Mouse (Mus musculus) urinary bladder, postnatal 4 days (tissue): ENCODE measurements around the gene Kcnh3.

Experiments used
- DNase-seq, 2 experiments: peaks; one replicate each; pipeline ENCODE4 v3.0.0; 2021 to 2022; ENCODE audit warnings: low spot score in 2 of 2

Kcnh3 gene

DNA sequence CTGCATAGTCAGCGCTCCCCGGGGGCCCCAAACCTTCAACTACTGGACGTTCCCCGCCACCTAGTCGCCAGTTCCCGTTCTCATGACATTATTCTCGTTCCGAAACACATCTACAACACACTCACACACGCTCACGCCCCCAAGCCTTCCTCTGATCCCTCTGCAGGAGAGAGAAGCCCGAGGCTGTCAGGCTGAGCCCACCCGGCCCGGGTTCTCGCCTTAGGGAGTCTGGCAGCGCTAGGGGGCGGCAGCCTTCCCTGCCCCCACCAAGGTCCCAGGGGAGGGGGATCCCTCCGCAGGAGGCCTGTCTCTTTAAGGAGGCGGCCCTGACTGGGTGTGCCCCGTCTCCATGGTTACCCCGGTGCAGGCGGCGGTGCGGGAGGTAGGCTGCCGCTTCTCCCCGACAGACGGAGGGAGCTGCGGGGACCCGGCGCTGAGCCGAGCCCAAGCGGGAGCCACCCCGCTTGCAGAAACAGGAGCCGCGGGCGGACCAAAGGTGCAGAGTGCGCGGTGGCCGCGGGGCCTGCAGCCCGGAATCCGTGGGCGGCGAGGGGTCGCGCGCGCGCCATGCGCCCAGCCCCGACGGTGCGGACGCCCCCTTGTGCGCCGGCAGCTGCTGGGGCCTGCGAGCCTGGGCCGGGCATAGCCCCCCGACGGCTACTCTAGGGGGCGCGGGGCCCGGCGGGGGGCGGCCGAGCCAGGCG is at the start of gene Kcnh3:
Kcnh3 (plus strand) TSS at position 654 of the 704 bp plus-strand sequence.
- peak in 1 of 2 experiments; percentile 46 for DNase-seq

DNA sequence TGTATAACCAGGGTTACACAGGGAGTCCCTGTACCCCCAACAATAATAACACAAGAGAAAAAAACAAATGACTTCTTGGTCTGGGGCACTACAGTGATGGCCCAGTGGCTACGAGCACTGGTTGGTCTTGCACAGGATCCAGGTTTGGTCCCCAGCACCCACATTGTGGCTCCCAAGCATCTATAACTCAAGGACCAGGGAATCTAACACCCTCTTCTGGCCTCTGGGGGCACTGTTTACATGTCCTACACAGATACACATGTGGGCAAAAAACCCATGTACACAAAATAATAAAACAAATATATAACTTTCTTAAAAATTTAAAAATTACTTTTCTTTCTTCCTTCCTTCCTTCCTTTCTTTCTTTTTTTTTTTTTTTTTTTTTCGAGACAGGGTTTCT is 45.0 kb upstream of the Kcnh3 start:
- peak in 1 of 2 experiments; percentile 36 for DNase-seq

DNA sequence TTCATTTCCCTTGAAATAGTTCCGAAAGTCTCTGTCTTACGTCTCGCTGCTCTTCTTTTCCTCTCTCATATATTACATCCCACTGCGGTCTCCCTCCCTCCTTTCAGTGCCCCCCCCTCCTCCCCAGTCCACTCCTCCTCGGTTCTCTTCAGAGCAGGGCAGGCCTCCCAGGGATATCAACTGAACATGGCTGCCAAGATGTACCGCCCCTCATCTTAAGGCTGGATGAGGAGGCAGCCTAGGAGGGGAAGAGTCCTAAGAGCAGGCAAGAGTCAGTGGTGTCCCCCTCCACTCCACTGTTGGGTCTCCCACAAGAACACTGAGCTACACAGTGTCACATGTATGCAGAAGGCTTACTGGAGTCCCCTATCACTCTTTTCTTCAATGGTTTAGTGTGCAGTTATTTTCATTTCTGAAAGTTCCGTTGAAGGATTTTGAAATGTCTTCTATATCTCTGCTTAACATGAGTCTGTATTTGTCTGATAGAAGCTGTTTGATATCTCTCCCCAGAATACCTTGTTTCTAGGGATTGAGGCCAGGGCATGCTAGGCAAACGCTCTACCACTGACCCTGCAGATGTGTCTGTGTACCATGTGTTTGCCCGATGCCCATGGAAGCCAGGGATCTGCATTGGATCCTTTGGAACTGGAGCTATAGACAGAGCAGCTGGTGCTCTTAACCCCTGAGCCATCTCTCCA is 40.3 kb upstream of the Kcnh3 start:
- DNase-seq: no peak

DNA sequence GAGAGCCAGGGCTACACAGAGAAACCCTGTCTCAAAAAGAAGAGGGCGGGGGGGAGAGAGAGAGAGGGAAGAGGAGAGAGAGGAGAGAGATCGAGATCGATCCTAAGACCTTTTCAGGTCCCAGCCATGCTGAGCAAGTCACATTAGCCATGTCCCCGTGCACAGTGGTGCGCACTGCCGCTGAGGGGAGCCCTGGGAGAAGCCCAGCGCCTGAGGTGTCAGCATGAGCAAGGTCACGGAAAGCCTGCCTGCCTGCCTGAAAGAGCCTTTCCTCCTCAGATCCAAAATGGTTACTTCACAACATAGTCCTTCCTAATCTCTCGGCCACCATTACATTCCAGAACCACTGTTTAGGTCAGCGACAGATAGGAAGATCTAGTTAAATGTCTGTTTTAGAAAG is 30.3 kb upstream of the Kcnh3 start:
- DNase-seq: no peak

DNA sequence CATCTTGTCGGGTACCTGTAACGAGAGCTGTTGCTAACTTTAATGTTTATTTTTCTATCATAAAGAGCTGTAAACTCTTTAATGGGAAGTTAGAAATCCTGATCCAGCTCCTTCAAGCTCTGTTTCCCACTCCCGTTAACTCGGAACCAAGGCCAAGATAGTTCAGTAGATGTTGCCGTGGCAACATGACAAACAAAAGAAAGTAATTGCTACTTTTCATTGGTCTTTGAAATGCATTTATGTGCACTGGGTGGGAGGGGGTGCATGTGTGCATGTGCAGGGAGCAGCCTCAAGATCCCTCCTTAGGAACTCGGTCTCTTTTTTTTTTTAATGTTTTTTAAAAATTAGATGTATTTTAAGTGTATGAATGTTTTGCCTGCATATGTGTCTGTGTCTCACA is 29.6 kb upstream of the Kcnh3 start:
- DNase-seq: no peak

DNA sequence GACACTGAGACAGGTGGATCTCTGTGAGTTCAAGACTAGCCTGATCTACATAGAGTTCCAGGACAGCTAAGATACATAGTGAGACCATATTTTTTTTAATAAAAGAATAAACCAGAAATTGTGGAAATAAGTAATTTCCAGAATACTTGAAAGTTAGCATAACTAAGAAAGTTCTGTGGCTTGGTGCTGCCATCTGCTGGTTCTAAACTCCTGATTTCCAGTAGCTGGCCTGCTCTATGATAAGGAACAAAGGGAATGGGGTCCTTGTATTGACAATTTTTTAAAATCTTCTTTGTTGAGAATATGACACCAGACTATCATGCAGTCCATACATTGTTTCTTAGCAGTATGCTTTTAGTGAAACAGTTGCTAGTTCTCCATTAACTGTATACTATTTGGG is 25.9 kb upstream of the Kcnh3 start:
- no peak for DNase-seq

DNA sequence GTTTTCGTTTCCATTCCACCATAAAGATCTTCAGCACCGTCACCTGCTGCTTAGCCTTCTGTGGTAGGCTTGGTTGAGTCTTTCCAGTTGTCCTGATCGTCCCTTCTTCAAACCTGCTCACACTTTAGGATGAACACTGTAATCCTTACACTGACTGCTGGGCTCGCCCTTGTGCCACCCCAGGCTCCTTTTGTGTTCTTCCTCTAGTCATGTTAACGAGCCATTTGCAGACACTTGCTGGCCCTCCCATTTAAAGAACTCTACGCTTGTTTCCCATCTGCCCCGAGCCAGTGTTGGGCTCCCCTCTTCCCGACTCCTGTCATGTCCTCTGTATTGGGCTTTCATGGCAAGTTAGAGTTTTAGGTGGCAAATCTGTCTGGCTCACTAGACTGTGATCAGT is 18.7 kb upstream of the Kcnh3 start:
- no peak for DNase-seq

DNA sequence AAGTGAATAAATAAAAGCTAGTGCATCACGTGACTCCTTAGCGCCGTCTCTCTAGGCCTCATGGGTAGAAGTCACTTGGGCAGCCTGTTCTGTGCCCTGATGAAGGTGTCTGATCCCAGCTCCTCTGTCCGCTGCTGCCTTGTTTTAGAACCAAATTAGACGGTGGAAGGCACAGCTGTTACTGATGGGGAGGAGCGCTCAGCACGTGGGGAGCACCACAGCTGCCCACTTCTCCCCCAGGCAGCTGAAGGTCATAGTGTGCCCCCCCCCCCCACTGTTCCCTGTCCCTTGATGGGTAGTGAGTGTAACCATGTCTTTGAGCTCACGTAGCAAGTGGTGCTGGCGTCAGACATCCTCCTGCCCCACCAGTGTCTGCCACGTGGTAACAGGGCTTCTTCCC is 11.5 kb upstream of the Kcnh3 start:
- no peak for DNase-seq

DNA sequence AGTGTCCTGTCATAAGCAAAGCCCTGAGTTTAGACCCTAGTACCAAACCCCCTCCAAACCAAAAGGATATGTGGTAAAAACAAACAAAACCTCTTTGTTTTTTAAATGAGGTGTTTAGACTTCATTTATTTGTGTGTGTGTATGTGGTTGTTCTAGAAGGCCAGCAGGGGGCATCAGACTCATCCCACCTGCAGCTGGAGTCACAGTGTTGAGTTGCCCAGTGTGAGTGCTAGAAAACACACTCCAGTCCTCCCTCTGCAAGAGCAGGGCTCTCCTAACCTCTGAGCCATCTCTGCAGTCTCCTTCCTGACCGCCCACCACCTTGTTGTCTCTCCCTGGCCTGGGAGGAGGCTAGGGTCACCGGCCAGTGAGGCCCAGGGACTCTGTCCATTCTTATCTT is 9.7 kb upstream of the Kcnh3 start:
- DNase-seq: no peak

DNA sequence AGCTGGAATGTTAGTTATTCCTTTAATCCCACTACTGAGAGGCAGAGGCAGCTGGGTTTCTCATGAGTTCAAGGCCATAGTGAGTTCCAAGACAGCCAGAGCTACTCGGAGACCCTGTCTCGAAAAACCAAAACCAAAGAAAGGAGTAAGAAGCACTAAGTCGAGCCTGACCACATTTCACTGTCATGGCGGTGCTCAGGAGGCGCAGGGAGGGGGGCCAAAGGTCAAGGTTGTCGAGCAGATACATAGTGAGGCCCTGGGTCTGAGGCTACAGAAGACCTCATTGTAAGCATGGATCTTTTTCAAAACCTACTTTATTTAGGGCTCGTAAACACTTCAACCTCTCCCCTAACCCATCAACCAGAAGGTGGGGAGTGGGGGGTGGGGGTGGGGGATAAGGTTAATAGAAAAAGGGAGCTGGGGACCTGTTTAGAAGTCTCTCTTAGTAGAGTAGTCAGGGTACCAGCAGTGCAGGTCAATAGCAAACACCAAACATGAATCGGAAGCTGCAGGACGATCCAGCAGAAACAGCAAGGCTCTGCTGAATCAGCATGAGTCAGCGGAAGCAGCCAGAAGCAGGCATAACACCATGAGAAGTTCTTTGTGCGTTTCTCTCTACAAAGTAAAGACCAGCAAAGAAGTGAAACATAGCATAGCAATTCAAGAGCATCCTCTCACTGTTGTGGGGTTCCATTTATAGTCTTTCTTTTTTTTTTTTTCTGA is 8.8 kb upstream of the Kcnh3 start:
- DNase-seq: no peak

DNA sequence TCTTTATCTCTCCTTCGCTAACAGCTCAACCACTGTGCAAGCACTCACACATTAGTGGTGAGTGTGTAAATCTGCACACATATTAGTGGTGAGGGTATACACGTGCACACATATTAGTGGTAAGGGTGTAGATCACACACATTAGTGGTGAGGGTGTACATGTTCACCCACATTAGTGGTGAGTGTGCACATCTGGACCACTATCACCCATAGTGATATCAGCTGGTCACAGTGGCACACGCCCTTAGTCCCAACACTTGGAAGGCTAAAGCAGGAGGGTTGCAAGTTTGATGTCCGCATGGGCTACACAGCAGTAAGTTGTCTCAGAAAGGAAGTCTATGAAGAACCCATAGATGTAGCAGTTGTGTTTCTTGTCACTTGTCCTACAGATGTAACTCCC is 7.0 kb upstream of the Kcnh3 start:
- DNase-seq: no peak

DNA sequence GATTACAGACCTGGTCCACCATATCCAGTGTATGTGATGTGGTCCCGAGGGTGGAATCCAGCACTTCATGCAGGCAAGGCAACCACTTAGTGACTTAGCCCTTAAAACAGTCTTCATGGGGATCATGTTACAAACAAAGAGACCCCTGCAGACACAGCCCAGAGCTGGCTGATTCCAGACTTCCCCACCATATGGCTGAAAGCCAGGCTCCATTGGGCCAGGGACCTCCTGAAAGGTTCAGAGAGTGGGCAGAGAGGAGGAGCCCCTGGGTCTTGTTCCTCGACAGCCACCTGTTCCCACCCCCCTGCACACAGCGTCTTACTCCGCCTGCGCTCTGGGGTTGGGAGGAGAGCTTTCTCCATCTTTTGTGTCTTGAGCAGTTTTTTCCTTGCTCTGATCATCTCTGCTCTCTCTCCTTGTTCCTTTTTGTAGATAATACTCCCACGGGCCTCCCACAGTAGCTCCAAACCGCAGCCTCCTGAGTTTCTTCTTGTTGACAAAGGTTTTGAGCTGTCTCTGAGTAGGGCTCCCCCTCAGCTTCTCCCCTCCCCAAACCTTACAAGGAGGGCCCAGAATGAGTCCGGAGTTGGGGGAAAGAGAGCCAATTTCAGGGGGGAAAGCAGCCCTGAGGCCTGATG is 3.2 kb upstream of the Kcnh3 start:
- DNase-seq: no peak

DNA sequence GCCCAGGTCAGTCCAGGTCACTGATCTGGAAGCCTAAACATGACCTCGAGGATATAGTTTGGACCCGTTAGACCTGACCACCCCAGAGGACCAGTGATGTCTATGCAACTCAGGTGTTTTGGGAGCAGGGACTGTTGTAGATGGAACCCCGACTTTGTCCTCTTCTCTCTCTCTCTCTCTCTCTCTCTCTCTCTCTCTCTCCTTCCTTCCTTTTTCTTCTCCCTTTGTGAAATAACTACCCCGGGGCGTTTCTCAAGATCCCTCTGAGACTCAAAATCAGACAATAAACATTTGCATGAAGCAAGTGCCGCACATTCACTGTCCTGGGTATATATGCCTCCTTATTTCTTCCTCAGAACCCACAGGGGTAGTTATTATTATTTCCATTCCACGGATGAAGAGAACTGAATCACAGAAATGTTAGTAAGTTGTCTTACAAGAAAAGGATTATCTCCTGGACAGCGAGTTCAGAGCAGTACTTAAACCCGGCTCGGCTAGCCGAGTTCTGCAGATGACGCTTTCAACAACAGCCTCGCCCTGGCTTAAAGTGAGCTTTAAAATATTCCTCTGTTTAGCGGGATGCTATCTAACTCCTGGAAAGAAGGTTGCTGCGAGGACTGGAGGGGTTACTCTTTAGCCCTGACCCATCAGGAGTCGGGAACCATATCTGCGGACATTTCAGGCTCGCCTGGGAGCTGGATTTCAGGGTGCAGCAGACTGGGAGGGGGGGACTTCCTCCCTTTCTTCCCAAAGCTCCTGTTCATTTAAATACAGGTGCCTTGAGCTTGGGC is 1.7 kb upstream of the Kcnh3 start:
- DNase-seq: no peak

DNA sequence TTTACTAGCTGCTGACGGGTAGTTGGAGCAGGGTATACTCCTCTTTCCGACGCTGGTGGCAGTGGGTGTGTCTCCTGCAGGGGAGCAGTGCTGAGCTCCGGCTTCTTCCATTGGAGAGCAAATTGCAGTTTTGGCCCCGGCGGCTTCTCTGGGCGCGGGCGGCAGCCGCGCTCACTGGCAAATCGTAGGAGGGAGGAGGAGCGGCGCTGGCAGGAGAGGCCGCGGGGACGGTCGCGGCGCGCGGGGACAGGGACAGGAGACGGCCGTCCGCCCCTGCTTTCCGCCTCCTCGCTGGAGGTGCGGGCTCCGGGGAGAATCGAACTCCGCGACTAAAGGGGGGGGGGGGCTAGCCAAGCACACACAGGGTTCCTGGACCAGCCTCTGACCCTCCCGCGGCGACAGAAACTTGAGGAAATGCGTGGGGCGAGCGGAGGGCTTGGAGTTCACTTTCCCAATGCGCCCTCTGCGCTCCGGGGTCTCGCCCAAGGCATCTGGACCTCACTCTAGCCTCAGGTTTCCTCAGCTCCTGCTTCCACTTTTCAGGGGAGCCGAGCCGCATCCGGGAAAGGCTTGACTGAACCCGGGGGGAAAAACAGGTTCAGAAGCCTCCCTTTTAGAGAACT is 965 bp upstream of the Kcnh3 start:
- no peak for DNase-seq

DNA sequence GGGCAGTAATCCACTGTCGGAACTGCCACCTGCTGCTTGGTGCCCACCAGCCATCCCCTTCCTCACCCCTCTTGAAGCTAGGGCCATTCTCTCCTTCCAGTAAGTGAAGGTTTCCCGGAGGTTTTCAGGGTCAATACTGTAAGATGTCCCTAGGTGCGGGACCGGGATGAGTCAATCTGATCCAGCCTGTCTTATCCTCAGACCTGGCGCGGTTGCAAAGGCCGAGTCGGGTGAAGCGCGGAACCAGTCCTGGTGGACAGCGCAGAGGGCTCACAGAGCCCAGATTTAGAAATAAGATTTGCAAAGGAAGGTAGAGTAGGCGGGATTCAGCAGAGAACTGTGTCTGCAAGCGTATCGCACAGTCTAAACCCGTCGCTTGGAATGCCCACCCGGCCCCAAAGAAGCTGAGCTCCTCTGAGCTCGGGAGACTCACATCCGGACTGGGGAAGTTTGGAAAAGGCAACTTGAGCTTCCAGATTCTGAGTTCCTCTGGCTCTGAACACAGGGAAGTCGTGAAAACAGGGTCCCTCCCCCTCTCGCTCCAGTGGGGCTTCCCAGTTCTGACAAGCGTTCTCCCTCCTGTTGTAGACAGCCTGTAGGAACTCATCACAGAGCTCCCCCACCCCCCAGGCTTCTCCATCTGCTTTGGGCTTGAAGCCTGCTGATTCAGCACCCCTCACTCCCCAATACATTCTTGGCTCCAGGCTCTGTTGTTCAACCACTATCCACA is 585 bp downstream of the Kcnh3 start:
- no peak for DNase-seq

DNA sequence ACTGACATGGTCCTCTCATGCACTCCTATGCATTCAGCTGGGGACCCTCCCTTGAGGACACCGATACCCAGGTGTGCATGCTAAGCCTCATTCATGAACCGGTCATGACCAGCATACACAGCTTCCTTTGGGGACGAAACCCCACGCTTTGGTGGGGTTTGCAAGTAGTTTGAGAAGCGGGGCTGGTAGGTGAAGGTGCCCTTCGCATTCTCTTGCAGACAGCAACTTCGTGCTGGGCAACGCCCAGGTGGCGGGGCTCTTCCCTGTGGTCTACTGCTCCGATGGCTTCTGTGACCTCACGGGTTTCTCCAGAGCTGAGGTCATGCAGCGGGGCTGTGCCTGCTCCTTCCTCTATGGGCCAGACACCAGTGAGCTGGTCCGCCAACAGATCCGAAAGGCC is 1.4 kb downstream of the Kcnh3 start:
- DNase-seq: no peak

DNA sequence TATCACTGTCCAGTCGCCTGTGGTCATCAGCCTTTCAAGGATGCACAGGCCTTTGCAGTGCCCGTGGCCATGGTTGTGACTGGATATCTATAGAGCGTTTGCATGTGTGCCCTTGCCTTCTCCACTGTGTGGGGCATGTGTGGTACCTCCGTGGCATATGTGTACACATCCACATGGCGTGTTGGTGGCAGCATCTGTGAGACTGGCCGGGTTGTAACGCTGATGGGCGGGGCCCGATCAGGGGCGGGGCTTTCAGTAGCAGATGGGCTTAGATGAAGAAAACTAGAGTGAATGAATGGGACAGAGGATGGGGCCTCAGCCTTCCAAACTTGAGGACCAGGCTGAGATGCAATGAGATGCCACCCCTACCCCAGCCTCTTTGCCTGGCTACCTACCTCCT is 7.3 kb downstream of the Kcnh3 start:
- no peak for DNase-seq

DNA sequence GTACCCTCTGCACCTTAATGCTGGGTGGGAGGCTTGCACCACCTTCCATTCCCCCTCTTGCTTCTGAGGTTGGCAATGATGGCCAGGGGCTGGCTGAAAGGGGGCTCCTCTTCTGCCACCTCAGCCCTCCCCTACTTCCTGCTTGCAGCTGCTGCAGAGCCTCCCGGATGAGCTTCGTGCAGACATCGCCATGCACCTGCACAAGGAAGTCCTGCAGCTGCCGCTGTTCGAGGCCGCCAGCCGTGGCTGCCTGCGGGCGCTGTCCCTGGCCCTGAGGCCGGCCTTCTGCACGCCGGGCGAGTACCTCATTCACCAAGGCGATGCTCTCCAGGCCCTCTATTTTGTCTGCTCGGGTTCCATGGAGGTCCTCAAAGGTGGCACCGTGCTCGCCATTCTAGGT is 9.1 kb downstream of the Kcnh3 start:
- no peak for DNase-seq

DNA sequence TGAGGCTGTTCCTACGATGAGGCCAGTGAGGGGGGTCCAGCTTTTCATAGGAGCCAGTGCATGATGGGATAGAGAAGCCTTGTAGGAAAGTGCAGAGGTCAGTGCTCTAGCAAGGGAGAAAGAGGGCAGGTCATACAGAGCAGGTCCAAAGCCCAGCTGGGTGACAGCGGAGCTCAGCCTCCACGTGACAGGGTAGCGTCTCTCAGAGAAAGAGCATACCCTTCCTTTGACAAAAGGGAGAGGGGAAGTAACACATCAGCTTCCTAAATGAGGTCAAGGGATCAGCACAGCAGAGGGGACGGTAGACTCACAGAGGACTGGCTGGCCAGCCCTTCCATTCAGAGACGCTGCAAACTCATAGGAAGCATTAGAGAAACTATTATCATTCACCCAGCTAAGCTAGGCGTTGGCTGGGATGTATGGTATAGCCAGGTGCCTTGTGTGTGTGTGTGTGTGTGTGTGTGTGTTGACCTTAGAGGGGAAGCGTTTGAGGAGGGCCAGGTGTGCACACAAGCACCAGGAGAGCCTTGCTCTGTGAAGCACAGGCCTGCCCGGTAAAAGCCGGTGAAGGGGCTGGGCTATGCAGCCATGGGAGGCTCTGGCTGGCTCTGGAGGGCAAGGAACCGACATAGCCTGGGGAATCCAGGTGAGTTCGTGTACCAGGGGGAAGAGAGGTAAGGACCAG is 9.8 kb downstream of the Kcnh3 start:
- DNase-seq: no peak

DNA sequence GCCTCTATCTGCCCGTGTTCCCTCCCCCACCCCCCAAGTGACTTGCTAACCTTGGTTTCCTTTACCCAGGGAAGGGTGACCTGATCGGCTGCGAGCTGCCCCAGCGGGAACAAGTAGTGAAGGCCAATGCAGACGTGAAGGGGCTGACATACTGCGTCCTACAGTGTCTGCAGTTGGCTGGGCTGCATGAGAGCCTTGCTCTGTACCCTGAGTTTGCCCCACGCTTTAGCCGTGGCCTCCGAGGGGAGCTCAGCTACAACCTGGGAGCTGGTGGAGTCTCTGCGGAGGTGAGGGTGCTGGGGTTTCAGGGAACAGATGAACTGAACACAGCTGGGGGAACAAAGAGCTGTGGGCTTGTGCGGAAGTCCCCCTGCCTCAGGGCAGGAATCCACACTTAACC is 13.3 kb downstream of the Kcnh3 start:
- DNase-seq: no peak
